In the genomic region with DNA sequence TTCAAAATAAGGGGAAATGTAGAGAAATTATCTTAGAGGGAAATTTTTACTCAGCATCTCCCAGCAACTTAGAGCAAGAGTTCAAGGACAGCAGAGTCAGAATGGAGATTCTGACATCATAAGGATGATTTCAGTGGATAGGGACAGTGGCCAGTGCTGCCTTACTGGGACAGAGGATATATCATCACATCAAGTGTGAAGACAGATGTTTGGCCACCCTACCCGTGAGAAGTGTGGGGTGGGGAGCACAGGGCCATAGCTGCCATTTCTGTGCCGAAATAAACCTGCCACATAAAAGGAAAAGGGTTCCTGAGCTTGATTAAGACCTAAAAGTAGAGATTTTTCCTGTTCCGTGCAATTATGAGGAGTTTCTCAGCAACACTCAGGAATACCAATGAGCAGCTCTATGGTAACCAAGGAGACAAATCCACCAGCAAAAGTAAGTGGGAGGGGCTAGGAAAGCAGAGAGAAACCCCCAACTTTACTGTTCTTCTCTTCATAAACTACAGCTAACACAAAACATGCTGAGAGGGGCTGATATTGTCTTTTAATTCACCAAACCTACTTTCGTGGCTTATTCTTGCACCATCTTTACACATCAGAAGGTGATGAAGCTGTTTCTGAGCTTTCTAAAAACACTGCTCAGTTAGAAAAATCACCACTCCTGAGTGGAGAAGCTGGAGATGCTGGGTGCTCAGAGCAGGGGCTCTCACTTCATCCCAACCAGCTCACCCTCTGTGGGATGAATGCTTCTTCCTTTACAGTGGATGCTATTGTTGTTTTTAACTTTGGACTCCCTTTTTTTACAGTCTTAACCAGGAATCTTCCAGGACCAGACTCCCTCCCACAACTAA, we compare ENCODE assay signal across 18 mouse cellular contexts.
DNase-seq lines count a peak whose midpoint lies in the region; ATAC-seq and TF ChIP-seq lines count a peak whose summit lies in the region.
"Had no signal": no experiment of that assay in that cellular context is flagged by ENCODE, and none has a peak within 500 bp of the region (broad histone marks: within the 10 kb centered on the region; RNA-seq: fewer than 3 reads in every experiment).

No protein-coding gene starts in this region.

- no peaks in the 10 kb centered on the region for H3K4me1 ChIP-seq in hindbrain, postnatal 0 days (ENCODE audit: insufficient read depth, low read length)
- peaks cover 11% of the 10 kb centered on the region for H3K4me1 ChIP-seq in hindbrain, embryonic 10.5 days (replicated peaks)
- no peaks in the 10 kb centered on the region for H3K4me1 ChIP-seq in forebrain, embryonic 11.5 days (replicated peaks; ENCODE audit: control insufficient read depth, insufficient read depth, low read length)
- H3K4me1 ChIP-seq in forebrain, postnatal 0 days (ENCODE audit: insufficient read depth): peaks cover 11% of the 10 kb centered on the region; the same call in 1 of the 2 replicates
- H3K4me1 ChIP-seq in midbrain, postnatal 0 days (ENCODE audit: insufficient read depth, low read length): peaks cover 7% of the 10 kb centered on the region; the same call in 1 of the 2 replicates
- H3K4me1 ChIP-seq: heart, embryonic 13.5 days had no signal

- ATAC-seq in hindbrain, postnatal 0 days: peak; percentile 67
- ATAC-seq in forebrain, embryonic 11.5 days (replicated peaks; ENCODE audit: low FRiP score): peak; percentile 81
- peak; percentile 95 for ATAC-seq in forebrain, postnatal 0 days
- ATAC-seq in midbrain, postnatal 0 days (ENCODE audit: low FRiP score): peak; percentile 60
- ATAC-seq: activated CD4-positive, CD25-positive, alpha-beta regulatory T cell, adult 4 months; intestine, postnatal 0 days; Patski had no signal

- peak; percentile 38 for DNase-seq in hindbrain, postnatal 0 days (ENCODE audit: low spot score)
- no peak for DNase-seq in hindbrain, embryonic 10.5 days (ENCODE audit: low spot score)
- no peak for DNase-seq in forebrain, embryonic 11.5 days (ENCODE audit: low spot score)
- peak; percentile 43 for DNase-seq in forebrain, postnatal 0 days
- peak; percentile 19 for DNase-seq in midbrain, postnatal 0 days (ENCODE audit: low spot score)
- DNase-seq in thymus, postnatal 25 days: no peak
- no peak for DNase-seq in adrenal gland, postnatal 25 days
- DNase-seq: cerebellum, postnatal 25 days; heart, postnatal 36 days; kidney, postnatal 10 days had no signal

- no peak overlapping the region for H3K27ac ChIP-seq in hindbrain, postnatal 0 days
- no peak overlapping the region for H3K27ac ChIP-seq in hindbrain, embryonic 10.5 days
- H3K27ac ChIP-seq in forebrain, embryonic 11.5 days (ENCODE audit: low read depth, low read length): no peak overlapping the region
- peak overlapping the region; percentile 64 for H3K27ac ChIP-seq in forebrain, postnatal 0 days (ENCODE audit: low read depth, low read length)
- 0 out of 2 replicates have a peak overlapping the region, but pooled peaks have one; percentile 44 for H3K27ac ChIP-seq in midbrain, postnatal 0 days (ENCODE audit: low read depth, low read length)
- H3K27ac ChIP-seq: embryonic facial prominence, embryonic 10.5 days; heart, embryonic 13.5 days; layer of hippocampus, adult 2 months; limb, embryonic 13.5 days; liver, embryonic 14.5 days had no signal

- H3K4me3 ChIP-seq in hindbrain, postnatal 0 days (ENCODE audit: low read length): no peak overlapping the region
- no peak overlapping the region for H3K4me3 ChIP-seq in hindbrain, embryonic 10.5 days
- no peak overlapping the region for H3K4me3 ChIP-seq in forebrain, embryonic 11.5 days (ENCODE audit: low read depth, low read length)
- no peak overlapping the region for H3K4me3 ChIP-seq in forebrain, postnatal 0 days (ENCODE audit: low read depth, low read length)
- no peak overlapping the region for H3K4me3 ChIP-seq in midbrain, postnatal 0 days (ENCODE audit: low read depth, low read length)
- H3K4me3 ChIP-seq: embryonic facial prominence, embryonic 10.5 days; heart, embryonic 13.5 days; layer of hippocampus, adult 2 months; limb, embryonic 13.5 days had no signal

- no peaks in the 10 kb centered on the region for H3K9me3 ChIP-seq in hindbrain, postnatal 0 days (ENCODE audit: low read length)
- H3K9me3 ChIP-seq in hindbrain, embryonic 10.5 days: no peaks in the 10 kb centered on the region
- no peaks in the 10 kb centered on the region for H3K9me3 ChIP-seq in forebrain, embryonic 11.5 days (ENCODE audit: control insufficient read depth, low read length)
- no peaks in the 10 kb centered on the region for H3K9me3 ChIP-seq in forebrain, postnatal 0 days (ENCODE audit: low read length)
- no peaks in the 10 kb centered on the region for H3K9me3 ChIP-seq in midbrain, postnatal 0 days (ENCODE audit: low read length)
- H3K9me3 ChIP-seq: embryonic facial prominence, embryonic 10.5 days; heart, embryonic 13.5 days; limb, embryonic 13.5 days had no signal

- H3K4me2 ChIP-seq in hindbrain, postnatal 0 days (ENCODE audit: low read depth, low read length): no peak overlapping the region
- no peak overlapping the region for H3K4me2 ChIP-seq in forebrain, embryonic 11.5 days (ENCODE audit: low read depth, low read length, severe bottlenecking)
- H3K4me2 ChIP-seq in forebrain, postnatal 0 days (ENCODE audit: low read depth): peak overlapping the region; percentile 23; the same call in 1 of the 2 replicates
- H3K4me2 ChIP-seq in midbrain, postnatal 0 days (ENCODE audit: low read depth, low read length, poor library complexity, severe bottlenecking): peak overlapping the region; percentile 20; the same call in 1 of the 2 replicates
- H3K4me2 ChIP-seq: heart, embryonic 13.5 days; limb, embryonic 13.5 days had no signal

- TF ChIP-seq CTCF in hindbrain, postnatal 0 days (IDR thresholded peaks at IDR 0.05; ENCODE audit: low read depth): no peak
- TF ChIP-seq CTCF in forebrain, postnatal 0 days (IDR thresholded peaks at IDR 0.05; ENCODE audit: low read depth): no peak
- no peak for TF ChIP-seq CTCF in midbrain, postnatal 0 days (IDR thresholded peaks at IDR 0.05)

- H3K9ac ChIP-seq in hindbrain, postnatal 0 days (replicated peaks; ENCODE audit: low read length): no peak overlapping the region
- H3K9ac ChIP-seq in forebrain, embryonic 11.5 days (ENCODE audit: low read length): no peak overlapping the region
- no peak overlapping the region for H3K9ac ChIP-seq in forebrain, postnatal 0 days
- H3K9ac ChIP-seq in midbrain, postnatal 0 days (replicated peaks; ENCODE audit: low read length, poor library complexity, severe bottlenecking): no peak overlapping the region
- H3K9ac ChIP-seq: heart, embryonic 13.5 days; limb, embryonic 13.5 days; liver, embryonic 14.5 days had no signal

- WGBS in hindbrain, postnatal 0 days: 24% methylated on average over 4 of the region's 4 CpGs
- 55% methylated on average over 4 of the region's 4 CpGs for WGBS in hindbrain, embryonic 10.5 days
- 27% methylated on average over 4 of the region's 4 CpGs for WGBS in forebrain, embryonic 11.5 days
- 10% methylated on average over 4 of the region's 4 CpGs for WGBS in forebrain, postnatal 0 days
- WGBS in midbrain, postnatal 0 days: 11% methylated on average over 4 of the region's 4 CpGs

- H3K27me3 ChIP-seq in hindbrain, postnatal 0 days (ENCODE audit: insufficient read depth, low read length): no peaks in the 10 kb centered on the region
- H3K27me3 ChIP-seq in hindbrain, embryonic 10.5 days (ENCODE audit: insufficient read depth, poor library complexity, severe bottlenecking): no peaks in the 10 kb centered on the region
- H3K27me3 ChIP-seq in forebrain, embryonic 11.5 days (ENCODE audit: control insufficient read depth, insufficient read depth, low read length): no peaks in the 10 kb centered on the region
- H3K27me3 ChIP-seq in forebrain, postnatal 0 days (ENCODE audit: insufficient read depth, low read length): no peaks in the 10 kb centered on the region
- no peaks in the 10 kb centered on the region for H3K27me3 ChIP-seq in midbrain, postnatal 0 days (ENCODE audit: insufficient read depth, low read length)
- H3K27me3 ChIP-seq: heart, embryonic 13.5 days; limb, embryonic 13.5 days had no signal

- H3K36me3 ChIP-seq in hindbrain, postnatal 0 days (ENCODE audit: insufficient read depth, low read length): no peaks in the 10 kb centered on the region
- no peaks in the 10 kb centered on the region for H3K36me3 ChIP-seq in hindbrain, embryonic 10.5 days
- H3K36me3 ChIP-seq in forebrain, embryonic 11.5 days (ENCODE audit: control insufficient read depth, insufficient read depth, low read length): no peaks in the 10 kb centered on the region
- H3K36me3 ChIP-seq in forebrain, postnatal 0 days (ENCODE audit: insufficient read depth): no peaks in the 10 kb centered on the region
- no peaks in the 10 kb centered on the region for H3K36me3 ChIP-seq in midbrain, postnatal 0 days (ENCODE audit: insufficient read depth, low read length)
- H3K36me3 ChIP-seq: embryonic facial prominence, embryonic 10.5 days; heart, embryonic 13.5 days; limb, embryonic 13.5 days had no signal

Comparison
In these comparisons a context has a peak if more than half of its experiments do, and no peak if none do; other contexts are left out.
1. DNase-seq: peak in hindbrain, postnatal 0 days (single experiment), forebrain, postnatal 0 days (single experiment) and midbrain, postnatal 0 days (single experiment); none in hindbrain, embryonic 10.5 days (single experiment), forebrain, embryonic 11.5 days (single experiment), thymus, postnatal 25 days (single experiment) and adrenal gland, postnatal 25 days (single experiment).
2. H3K27ac ChIP-seq: peak in forebrain, postnatal 0 days (single experiment) and midbrain, postnatal 0 days (single experiment); none in hindbrain, postnatal 0 days (single experiment), hindbrain, embryonic 10.5 days (single experiment) and forebrain, embryonic 11.5 days (single experiment).
3. H3K4me2 ChIP-seq: peak in forebrain, postnatal 0 days (single experiment) and midbrain, postnatal 0 days (single experiment); none in hindbrain, postnatal 0 days (single experiment) and forebrain, embryonic 11.5 days (single experiment).
4. Peak in every context shown above with its lines, with median percentiles within 50 percentile points of each other: ATAC-seq.